Mouse (Mus musculus): Measurements from ENCODE around the gene Mybl2. TPM values are rescaled to one million over a fixed set of nuclear protein-coding genes. Genes with fewer than 3 reads are reported as not detected.

Mybl2 gene
- polyA plus RNA-seq, 1 experiment from 2014 or later = 65.1 TPM

- H3K36me3 ChIP-seq (replicated peaks) = no peaks in the 10 kb centered on the region
- H3K27me3 ChIP-seq (ENCODE audit: poor library complexity, severe bottlenecking) = no peaks in the 10 kb centered on the region
- WGBS = 84% methylated on average over 5 of the region's 5 CpGs
- peaks cover 2% of the 10 kb centered on the region; the same call in 1 of the 2 replicates for H3K4me1 ChIP-seq
- no peak for DNase-seq (ENCODE audit: extremely low spot score, low spot score)
- peaks cover 6% of the 10 kb centered on the region; the same call in 1 of the 2 replicates for H3K9me3 ChIP-seq
- no peak overlapping the region for H3K4me3 ChIP-seq
- H3K27ac ChIP-seq = no peak overlapping the region
These were observed 76.3 kb downstream of the Mybl2 start for GRCm38 (mm10) chr2:163130837-163131236.

- no peaks in the 10 kb centered on the region for H3K27me3 ChIP-seq (ENCODE audit: poor library complexity, severe bottlenecking)
- DNase-seq (ENCODE audit: extremely low spot score, low spot score) = no peak
- H3K27ac ChIP-seq = no peak overlapping the region
- peaks cover 7% of the 10 kb centered on the region for H3K4me1 ChIP-seq
- H3K4me3 ChIP-seq = no peak overlapping the region
- H3K9me3 ChIP-seq = peaks cover 5% of the 10 kb centered on the region; the same call in 1 of the 2 replicates
- WGBS = 94% methylated on average over 5 of the region's 5 CpGs
- H3K36me3 ChIP-seq (replicated peaks) = no peaks in the 10 kb centered on the region
These were observed 77.8 kb downstream of the Mybl2 start for GRCm38 (mm10) chr2:163132314-163132713.

Small RNA genes within 50 kb of the gene (microRNA-seq; reads per million reads assigned to microRNA genes)
- gene Gm22174 = not detected
- not detected for gene Mir7003

Other genes starting within 250 kb of the Mybl2 start
- 291 and 302 TPM in 2 replicates for gene Srsf6, start 123.2 kb upstream of the Mybl2 start, polyA plus RNA-seq (2016; fragmentation: Nextera tagmentation; extraction: Ambion mirVana)
- gene L3mbtl1, start 111.2 kb upstream of the Mybl2 start, polyA plus RNA-seq (2016; fragmentation: Nextera tagmentation; extraction: Ambion mirVana) = 0.11 and 0.33 TPM in 2 replicates
- gene Sgk2, start 67.4 kb upstream of the Mybl2 start, polyA plus RNA-seq (2016; fragmentation: Nextera tagmentation; extraction: Ambion mirVana) = not detected in 2 replicates
- gene Ift52, start 37.3 kb upstream of the Mybl2 start, polyA plus RNA-seq (2016; fragmentation: Nextera tagmentation; extraction: Ambion mirVana) = 50.0 and 52.2 TPM in 2 replicates
- not detected in 2 replicates for gene Gtsf1l, start 33.2 kb downstream of the Mybl2 start, polyA plus RNA-seq (2016; fragmentation: Nextera tagmentation; extraction: Ambion mirVana)
- gene Tox2, start 148.4 kb downstream of the Mybl2 start, polyA plus RNA-seq (2016; fragmentation: Nextera tagmentation; extraction: Ambion mirVana) = 26.6 and 37.1 TPM in 2 replicates

All from forebrain, embryonic 10.5 days (tissue).